ENCODE assay signal across 16 mouse cellular contexts in the genomic region with DNA sequence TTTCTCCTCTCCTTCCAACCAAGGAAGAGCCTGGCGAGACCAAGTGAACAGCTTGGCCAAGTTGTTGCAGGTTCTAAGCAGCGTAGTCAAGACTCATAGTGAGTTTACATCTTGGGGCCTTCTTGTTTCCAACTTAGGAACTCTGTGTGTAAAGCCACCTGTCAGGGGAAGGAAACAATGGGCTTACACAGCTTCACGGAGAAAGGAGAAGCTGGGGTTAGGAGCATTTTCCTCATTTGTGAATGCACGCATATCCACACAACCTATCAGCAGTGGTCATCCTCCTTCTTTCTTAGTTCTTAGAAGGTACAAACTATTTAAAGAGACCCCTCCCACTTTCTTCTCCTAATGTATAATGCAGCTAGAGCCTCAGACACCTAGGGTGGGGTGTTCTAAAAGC.
"Had no signal": no experiment of that assay in that cellular context is flagged by ENCODE, and none has a peak within 500 bp of the region (broad histone marks: within the 10 kb centered on the region; RNA-seq: fewer than 3 reads in every experiment).

No protein-coding gene starts in this region.

- DNase-seq: lung, adult 18-20 months; lung, embryonic 14.5 days; lung, postnatal 10 days; lung, postnatal 36 days; right cerebral cortex, postnatal 14 days; thymus, adult 2 months; thymus, postnatal 25 days; thymus, postnatal 4 days had no signal

- H3K9ac ChIP-seq: liver, embryonic 14.5 days; lung, embryonic 14.5 days; midbrain, embryonic 12.5 days; midbrain, embryonic 15.5 days; neural tube, embryonic 12.5 days; stomach, embryonic 15.5 days had no signal

- H3K27ac ChIP-seq: liver, embryonic 14.5 days; macrophage; midbrain, embryonic 12.5 days; midbrain, embryonic 15.5 days; neural tube, embryonic 12.5 days; stomach, embryonic 15.5 days; stomach, postnatal 0 days had no signal

- H3K27me3 ChIP-seq: megakaryocyte, embryonic 14.5 days; midbrain, embryonic 12.5 days; midbrain, embryonic 15.5 days; neural tube, embryonic 12.5 days; stomach, embryonic 15.5 days had no signal

- H3K4me1 ChIP-seq: midbrain, embryonic 12.5 days; midbrain, embryonic 15.5 days; neural tube, embryonic 12.5 days; stomach, embryonic 15.5 days had no signal

- ATAC-seq: midbrain, embryonic 15.5 days had no signal

- H3K9me3 ChIP-seq: midbrain, embryonic 12.5 days; midbrain, embryonic 15.5 days; neural tube, embryonic 12.5 days; stomach, embryonic 15.5 days had no signal

- H3K4me2 ChIP-seq: lung, embryonic 14.5 days; midbrain, embryonic 12.5 days; midbrain, embryonic 15.5 days; neural tube, embryonic 12.5 days; stomach, embryonic 15.5 days had no signal

- H3K4me3 ChIP-seq: megakaryocyte, embryonic 14.5 days; midbrain, embryonic 12.5 days; midbrain, embryonic 15.5 days; neural tube, embryonic 12.5 days; stomach, embryonic 15.5 days had no signal

- H3K36me3 ChIP-seq: midbrain, embryonic 12.5 days; midbrain, embryonic 15.5 days; neural tube, embryonic 12.5 days; stomach, embryonic 15.5 days had no signal
